Mouse (Mus musculus): ENCODE results near the gene Tagln2. TPM values are rescaled to one million over a fixed set of nuclear protein-coding genes. Genes with fewer than 3 reads are reported as not detected.

Gene Tagln2
- polyA plus RNA-seq, 1 experiment: 393 TPM

- no peak for TF ChIP-seq MYOD1 (IDR thresholded peaks at IDR 0.05; ENCODE audit: control insufficient read depth in 1 of 3, insufficient read length in 2 of 3, low read depth in 2 of 3)
- TF ChIP-seq POLR2AphosphoS2 (IDR thresholded peaks at IDR 0.05; ENCODE audit: insufficient read length, low read depth): peak; percentile 71
- Histone ChIP-seq H3K27me3 (ENCODE audit: control insufficient read depth, insufficient read depth, insufficient read length) (no peaks in the 10 kb centered on the region), H3K79me2 (ENCODE audit: control insufficient read depth, insufficient read depth) (peaks cover 11% of the 10 kb centered on the region), H3K4me3 (no peak overlapping the region), H3ac (ENCODE audit: control insufficient read depth, insufficient read length) (no peak overlapping the region), H3K36me3 (ENCODE audit: control insufficient read depth, insufficient read depth) (peaks cover 30% of the 10 kb centered on the region), H3K4me2 (ENCODE audit: low read depth) (no peak overlapping the region)
These were observed 9.4 kb downstream of the Tagln2 start for GRCm38 (mm10) chr1:172509235-172509634.

GRCm38 (mm10) chr1:172509983-172510382 lies 10.1 kb downstream of the Tagln2 start:
- TF ChIP-seq CEBPB (IDR thresholded peaks at IDR 0.05; ENCODE audit: insufficient read depth, poor library complexity, severe bottlenecking) (no peak), TCF3 (IDR thresholded peaks at IDR 0.05; ENCODE audit: insufficient read length, low read depth) (no peak), POLR2AphosphoS2 (IDR thresholded peaks at IDR 0.05; ENCODE audit: insufficient read length, low read depth) (no peak), REST (IDR thresholded peaks at IDR 0.05; ENCODE audit: insufficient read depth, insufficient read length) (no peak), SRF (IDR thresholded peaks at IDR 0.05; ENCODE audit: control insufficient read depth, insufficient read length, low read depth) (no peak), MYOG (IDR thresholded peaks at IDR 0.05; ENCODE audit: control insufficient read depth in 1 of 3, insufficient read depth in 1 of 3, insufficient read length in 2 of 3, low read depth in 2 of 3) (no peak), MAX (IDR thresholded peaks at IDR 0.05; ENCODE audit: low read depth) (no peak), POLR2A (IDR thresholded peaks at IDR 0.05; ENCODE audit: insufficient read length, low read depth) (no peak), E2F4 (IDR thresholded peaks at IDR 0.05; ENCODE audit: insufficient read depth) (no peak), USF1 (IDR thresholded peaks at IDR 0.05; ENCODE audit: low read depth) (no peak), MYOD1 (IDR thresholded peaks at IDR 0.05; ENCODE audit: control insufficient read depth in 1 of 3, insufficient read length in 2 of 3, low read depth in 2 of 3) (no peak)
- no peak overlapping the region for H3K4me3 ChIP-seq
- H3ac ChIP-seq (ENCODE audit: control insufficient read depth, insufficient read length): no peak overlapping the region
- peaks cover 30% of the 10 kb centered on the region for H3K36me3 ChIP-seq (ENCODE audit: control insufficient read depth, insufficient read depth)
- no peaks in the 10 kb centered on the region for H3K27me3 ChIP-seq (ENCODE audit: control insufficient read depth, insufficient read depth, insufficient read length)
- H3K79me2 ChIP-seq (ENCODE audit: control insufficient read depth, insufficient read depth): peaks cover 3% of the 10 kb centered on the region
- no peak overlapping the region for H3K4me2 ChIP-seq (ENCODE audit: low read depth)

GRCm38 (mm10) chr1:172510421-172510972 lies 10.7 kb downstream of the Tagln2 start:
- H3K79me2 ChIP-seq (ENCODE audit: control insufficient read depth, insufficient read depth): no peaks in the 10 kb centered on the region
- no peak overlapping the region for H3K4me2 ChIP-seq (ENCODE audit: low read depth)
- H3K27me3 ChIP-seq (ENCODE audit: control insufficient read depth, insufficient read depth, insufficient read length): no peaks in the 10 kb centered on the region
- no peak for TF ChIP-seq MYOG (IDR thresholded peaks at IDR 0.05; ENCODE audit: control insufficient read depth in 1 of 3, insufficient read depth in 1 of 3, insufficient read length in 2 of 3, low read depth in 2 of 3)
- TF ChIP-seq POLR2AphosphoS2 (IDR thresholded peaks at IDR 0.05; ENCODE audit: insufficient read length, low read depth): peak; percentile 13
- no peak overlapping the region for H3ac ChIP-seq (ENCODE audit: control insufficient read depth, insufficient read length)
- peaks cover 25% of the 10 kb centered on the region for H3K36me3 ChIP-seq (ENCODE audit: control insufficient read depth, insufficient read depth)
- H3K4me3 ChIP-seq: no peak overlapping the region

- Histone ChIP-seq H3K36me3 (ENCODE audit: control insufficient read depth, insufficient read depth) (peaks cover 10% of the 10 kb centered on the region), H3K4me2 (ENCODE audit: low read depth) (no peak overlapping the region), H3K27me3 (ENCODE audit: control insufficient read depth, insufficient read depth, insufficient read length) (no peaks in the 10 kb centered on the region), H3ac (ENCODE audit: control insufficient read depth, insufficient read length) (no peak overlapping the region), H3K79me2 (ENCODE audit: control insufficient read depth, insufficient read depth) (no peaks in the 10 kb centered on the region), H3K4me3 (no peak overlapping the region)
- no peak for TF ChIP-seq TCF12 (IDR thresholded peaks at IDR 0.05; ENCODE audit: insufficient read depth, poor library complexity, severe bottlenecking)
- TF ChIP-seq POLR2AphosphoS2 (IDR thresholded peaks at IDR 0.05; ENCODE audit: insufficient read length, low read depth): no peak
- no peak for TF ChIP-seq REST (IDR thresholded peaks at IDR 0.05; ENCODE audit: insufficient read depth, insufficient read length)
These were observed 13.1 kb downstream of the Tagln2 start for GRCm38 (mm10) chr1:172512962-172513361.

- Histone ChIP-seq H3K4me3 (no peak overlapping the region), H3K27me3 (ENCODE audit: control insufficient read depth, insufficient read depth, insufficient read length) (no peaks in the 10 kb centered on the region), H3K79me2 (ENCODE audit: control insufficient read depth, insufficient read depth) (no peaks in the 10 kb centered on the region), H3ac (ENCODE audit: control insufficient read depth, insufficient read length) (no peak overlapping the region), H3K36me3 (ENCODE audit: control insufficient read depth, insufficient read depth) (peaks cover 3% of the 10 kb centered on the region), H3K4me2 (ENCODE audit: low read depth) (no peak overlapping the region)
- TF ChIP-seq MYOD1 (IDR thresholded peaks at IDR 0.05; ENCODE audit: control insufficient read depth in 1 of 3, insufficient read length in 2 of 3, low read depth in 2 of 3) (no peak), USF1 (IDR thresholded peaks at IDR 0.05; ENCODE audit: low read depth) (no peak), POLR2AphosphoS2 (IDR thresholded peaks at IDR 0.05; ENCODE audit: insufficient read length, low read depth) (no peak), MAX (IDR thresholded peaks at IDR 0.05; ENCODE audit: low read depth) (no peak)
These were observed 13.8 kb downstream of the Tagln2 start for GRCm38 (mm10) chr1:172513525-172514212.

- no peak overlapping the region for H3K4me3 ChIP-seq
- no peaks in the 10 kb centered on the region for H3K79me2 ChIP-seq (ENCODE audit: control insufficient read depth, insufficient read depth)
- H3ac ChIP-seq (ENCODE audit: control insufficient read depth, insufficient read length): no peak overlapping the region
- no peak overlapping the region for H3K4me2 ChIP-seq (ENCODE audit: low read depth)
- no peaks in the 10 kb centered on the region for H3K27me3 ChIP-seq (ENCODE audit: control insufficient read depth, insufficient read depth, insufficient read length)
- no peaks in the 10 kb centered on the region for H3K36me3 ChIP-seq (ENCODE audit: control insufficient read depth, insufficient read depth)
- TF ChIP-seq MYOD1 (IDR thresholded peaks at IDR 0.05; ENCODE audit: control insufficient read depth in 1 of 3, insufficient read length in 2 of 3, low read depth in 2 of 3) (no peak), MAX (IDR thresholded peaks at IDR 0.05; ENCODE audit: low read depth) (no peak), E2F4 (IDR thresholded peaks at IDR 0.05; ENCODE audit: insufficient read depth) (no peak), TCF3 (IDR thresholded peaks at IDR 0.05; ENCODE audit: insufficient read length, low read depth) (no peak), MYOG (IDR thresholded peaks at IDR 0.05; ENCODE audit: control insufficient read depth in 1 of 3, insufficient read depth in 1 of 3, insufficient read length in 2 of 3, low read depth in 2 of 3) (no peak), TCF12 (IDR thresholded peaks at IDR 0.05; ENCODE audit: insufficient read depth, poor library complexity, severe bottlenecking) (no peak), CEBPB (IDR thresholded peaks at IDR 0.05; ENCODE audit: insufficient read depth, poor library complexity, severe bottlenecking) (no peak), USF1 (IDR thresholded peaks at IDR 0.05; ENCODE audit: low read depth) (no peak), POLR2A (IDR thresholded peaks at IDR 0.05; ENCODE audit: insufficient read length, low read depth) (no peak), POLR2AphosphoS2 (IDR thresholded peaks at IDR 0.05; ENCODE audit: insufficient read length, low read depth) (no peak), REST (IDR thresholded peaks at IDR 0.05; ENCODE audit: insufficient read depth, insufficient read length) (no peak), SRF (IDR thresholded peaks at IDR 0.05; ENCODE audit: control insufficient read depth, insufficient read length, low read depth) (no peak)
These were observed 14.3 kb downstream of the Tagln2 start for GRCm38 (mm10) chr1:172514213-172514529.
